Mouse (Mus musculus): ENCODE measurements around the gene Krt23. TPM values are rescaled to one million over a fixed set of nuclear protein-coding genes. Genes with fewer than 3 reads are reported as not detected.

Krt23 gene
- polyA plus RNA-seq, 1 experiment from 2014 or later: not detected

DNA sequence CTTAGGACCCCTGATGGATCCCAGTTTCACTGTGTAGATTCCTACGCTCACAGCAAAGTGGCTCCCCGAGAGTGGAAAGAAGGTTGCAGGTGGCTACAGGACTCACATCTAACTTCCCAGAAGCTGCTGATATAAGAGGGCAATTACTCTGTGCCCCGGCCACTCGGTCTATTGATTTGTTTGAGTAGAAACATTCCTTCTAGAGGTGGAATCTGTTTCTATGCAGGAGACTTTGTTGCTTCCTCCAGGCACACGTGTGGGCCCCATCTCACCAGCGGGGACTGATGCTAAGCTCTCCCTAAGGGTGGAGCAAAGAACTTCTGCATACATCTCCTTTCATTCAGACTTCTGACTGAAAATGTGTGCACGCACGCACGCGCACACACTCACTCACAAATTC is 53.5 kb downstream of the Krt23 start:
- Histone ChIP-seq H3K4me1 (replicated peaks; ENCODE audit: control insufficient read depth, insufficient read depth, low read length) (no peaks in the 10 kb centered on the region), H3K4me3 (ENCODE audit: low read depth, low read length) (no peak overlapping the region), H3K27ac (ENCODE audit: low read depth, low read length) (no peak overlapping the region), H3K4me2 (ENCODE audit: low read depth, low read length, severe bottlenecking) (no peak overlapping the region), H3K9ac (ENCODE audit: low read length) (no peak overlapping the region), H3K27me3 (ENCODE audit: control insufficient read depth, insufficient read depth, low read length) (no peaks in the 10 kb centered on the region), H3K9me3 (ENCODE audit: control insufficient read depth, low read length) (no peaks in the 10 kb centered on the region), H3K36me3 (ENCODE audit: control insufficient read depth, insufficient read depth, low read length) (no peaks in the 10 kb centered on the region)
- 79% methylated on average over 10 of the region's 10 CpGs for WGBS
- ATAC-seq (replicated peaks; ENCODE audit: low FRiP score) (no peak), DNase-seq (ENCODE audit: low spot score) (no peak)

DNA sequence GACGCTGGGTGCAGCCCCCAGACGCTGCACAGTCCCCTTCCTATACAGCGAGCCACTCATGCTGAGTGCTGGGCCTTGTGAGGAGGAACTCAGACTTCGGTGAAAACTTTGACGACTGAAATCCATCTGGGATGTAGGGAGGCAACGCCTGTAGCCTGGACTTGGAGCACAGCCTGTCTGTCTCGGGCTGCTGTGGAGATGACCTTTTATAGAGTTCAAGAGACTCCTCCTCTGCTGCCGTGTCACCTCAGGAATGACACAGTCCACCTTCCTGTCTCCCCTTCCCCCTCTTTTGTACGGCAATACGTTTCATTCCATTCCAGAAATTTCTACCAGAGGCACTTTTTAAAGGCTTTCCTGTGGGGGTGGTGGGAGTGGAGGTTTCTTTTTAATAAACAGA is 55.0 kb downstream of the Krt23 start, which contains the start of gene Krt20:
Gene Krt20, minus strand, starts transcription at position 179 of the 400 bp plus-strand sequence.
- Histone ChIP-seq H3K4me1 (replicated peaks; ENCODE audit: control insufficient read depth, insufficient read depth, low read length) (no peaks in the 10 kb centered on the region), H3K9ac (ENCODE audit: low read length) (no peak within 1 kb of the TSS), H3K4me3 (ENCODE audit: low read depth, low read length) (no peak within 1 kb of the TSS), H3K27ac (ENCODE audit: low read depth, low read length) (no peak within 1 kb of the TSS), H3K36me3 (ENCODE audit: control insufficient read depth, insufficient read depth, low read length) (no peaks in the 10 kb centered on the region), H3K9me3 (ENCODE audit: control insufficient read depth, low read length) (no peaks in the 10 kb centered on the region), H3K27me3 (ENCODE audit: control insufficient read depth, insufficient read depth, low read length) (no peaks in the 10 kb centered on the region), H3K4me2 (ENCODE audit: low read depth, low read length, severe bottlenecking) (no peak within 1 kb of the TSS)
- ATAC-seq (replicated peaks; ENCODE audit: low FRiP score) (no peak), DNase-seq (ENCODE audit: low spot score) (no peak)
- 63% methylated on average over 10 of the region's 10 CpGs for WGBS

DNA sequence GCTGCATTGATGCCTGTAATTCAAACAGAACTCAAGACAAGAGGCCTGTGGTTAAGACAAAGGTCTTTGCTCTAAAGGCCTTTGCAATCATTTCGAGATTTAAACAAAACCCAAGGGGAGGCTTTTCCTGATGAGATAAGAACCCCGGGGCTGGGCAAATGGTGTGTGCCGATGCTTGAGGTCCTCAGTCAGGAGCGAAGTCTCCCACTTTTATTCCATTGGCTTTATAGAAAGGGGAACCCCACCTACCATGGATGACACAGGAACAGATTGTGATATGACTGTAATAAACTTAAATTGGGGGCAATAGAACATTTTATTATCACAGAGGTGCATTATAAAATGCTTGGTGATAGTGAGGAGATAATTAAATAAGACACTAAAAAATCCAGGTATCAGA is 56.3 kb downstream of the Krt23 start:
- H3K27me3 ChIP-seq (ENCODE audit: control insufficient read depth, insufficient read depth, low read length): no peaks in the 10 kb centered on the region
- no peak for DNase-seq (ENCODE audit: low spot score)
- H3K9ac ChIP-seq (ENCODE audit: low read length): no peak overlapping the region
- no peaks in the 10 kb centered on the region for H3K9me3 ChIP-seq (ENCODE audit: control insufficient read depth, low read length)
- no peak for ATAC-seq (replicated peaks; ENCODE audit: low FRiP score)
- 39% methylated on average over 4 of the region's 4 CpGs for WGBS
- no peak overlapping the region for H3K4me3 ChIP-seq (ENCODE audit: low read depth, low read length)
- H3K36me3 ChIP-seq (ENCODE audit: control insufficient read depth, insufficient read depth, low read length): no peaks in the 10 kb centered on the region
- no peak overlapping the region for H3K4me2 ChIP-seq (ENCODE audit: low read depth, low read length, severe bottlenecking)
- no peaks in the 10 kb centered on the region for H3K4me1 ChIP-seq (replicated peaks; ENCODE audit: control insufficient read depth, insufficient read depth, low read length)
- H3K27ac ChIP-seq (ENCODE audit: low read depth, low read length): no peak overlapping the region

DNA sequence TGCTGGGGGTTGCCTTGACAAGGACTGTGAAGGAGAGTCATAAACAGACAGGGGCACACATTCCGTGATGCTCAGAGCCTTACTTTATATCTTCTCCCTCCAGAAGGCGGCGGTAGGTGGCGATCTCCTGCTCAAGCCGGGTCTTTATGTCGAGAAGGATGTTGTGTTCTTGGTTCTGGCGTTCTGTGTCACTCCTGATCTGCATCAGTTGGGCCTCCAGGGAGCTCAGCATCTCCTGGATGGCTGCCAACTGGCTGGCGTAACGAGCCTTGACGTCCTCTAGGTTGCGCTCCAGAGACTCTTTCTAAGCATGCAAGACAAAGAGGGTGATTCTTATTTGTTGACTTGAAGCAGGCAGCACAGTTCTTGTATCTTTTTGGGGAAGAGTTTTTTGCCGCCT is 62.3 kb downstream of the Krt23 start:
- H3K4me1 ChIP-seq (replicated peaks; ENCODE audit: control insufficient read depth, insufficient read depth, low read length): no peaks in the 10 kb centered on the region
- H3K36me3 ChIP-seq (ENCODE audit: control insufficient read depth, insufficient read depth, low read length): no peaks in the 10 kb centered on the region
- no peak overlapping the region for H3K4me3 ChIP-seq (ENCODE audit: low read depth, low read length)
- H3K27me3 ChIP-seq (ENCODE audit: control insufficient read depth, insufficient read depth, low read length): no peaks in the 10 kb centered on the region
- no peak for ATAC-seq (replicated peaks; ENCODE audit: low FRiP score)
- peak; percentile 61 for DNase-seq (ENCODE audit: low spot score)
- no peaks in the 10 kb centered on the region for H3K9me3 ChIP-seq (ENCODE audit: control insufficient read depth, low read length)
- 49% methylated on average over 12 of the region's 12 CpGs for WGBS
- no peak overlapping the region for H3K4me2 ChIP-seq (ENCODE audit: low read depth, low read length, severe bottlenecking)
- H3K27ac ChIP-seq (ENCODE audit: low read depth, low read length): no peak overlapping the region
- no peak overlapping the region for H3K9ac ChIP-seq (ENCODE audit: low read length)

Other genes starting within 250 kb of the Krt23 start
- 0.29 and 0.59 TPM in 2 replicates for gene Krt222, start 249.1 kb downstream of the Krt23 start, polyA plus RNA-seq (2014; fragmentation: Nextera tagmentation; extraction: Ambion mirVana)
- not detected in 2 replicates for gene Krt24, start 207.9 kb downstream of the Krt23 start, polyA plus RNA-seq (2014; fragmentation: Nextera tagmentation; extraction: Ambion mirVana)
- not detected in 2 replicates for gene Krt25, start 170.2 kb downstream of the Krt23 start, polyA plus RNA-seq (2014; fragmentation: Nextera tagmentation; extraction: Ambion mirVana)
- gene Krt26, start 155.2 kb downstream of the Krt23 start, polyA plus RNA-seq (2014; fragmentation: Nextera tagmentation; extraction: Ambion mirVana): not detected in 2 replicates
- not detected in 2 replicates for gene Krt27, start 142.0 kb downstream of the Krt23 start, polyA plus RNA-seq (2014; fragmentation: Nextera tagmentation; extraction: Ambion mirVana)
- gene Krt28, start 118.2 kb downstream of the Krt23 start, polyA plus RNA-seq (2014; fragmentation: Nextera tagmentation; extraction: Ambion mirVana): 0.32 and 0.45 TPM in 2 replicates
- 26.8 and 28.3 TPM in 2 replicates for gene Krt10, start 103.8 kb downstream of the Krt23 start, polyA plus RNA-seq (2014; fragmentation: Nextera tagmentation; extraction: Ambion mirVana)
- 0.09 TPM in 1 of 2 replicates, not detected in the other for gene Krt12, start 70.9 kb downstream of the Krt23 start, polyA plus RNA-seq (2014; fragmentation: Nextera tagmentation; extraction: Ambion mirVana)
- gene Krt20, start 55.0 kb downstream of the Krt23 start, polyA plus RNA-seq (2014; fragmentation: Nextera tagmentation; extraction: Ambion mirVana): 0.51 and 0.59 TPM in 2 replicates
- gene Krt39, start 28.2 kb upstream of the Krt23 start, polyA plus RNA-seq (2014; fragmentation: Nextera tagmentation; extraction: Ambion mirVana): not detected in 2 replicates
- not detected in 2 replicates for gene Krt40, start 50.0 kb upstream of the Krt23 start, polyA plus RNA-seq (2014; fragmentation: Nextera tagmentation; extraction: Ambion mirVana)
- not detected in 2 replicates for gene Krtap3-3, start 57.7 kb upstream of the Krt23 start, polyA plus RNA-seq (2014; fragmentation: Nextera tagmentation; extraction: Ambion mirVana)
- not detected in 2 replicates for gene Krtap3-2, start 63.7 kb upstream of the Krt23 start, polyA plus RNA-seq (2014; fragmentation: Nextera tagmentation; extraction: Ambion mirVana)
- not detected in 2 replicates for gene Gm11939, start 66.3 kb upstream of the Krt23 start, polyA plus RNA-seq (2014; fragmentation: Nextera tagmentation; extraction: Ambion mirVana)
- gene Krtap3-1, start 73.5 kb upstream of the Krt23 start, polyA plus RNA-seq (2014; fragmentation: Nextera tagmentation; extraction: Ambion mirVana): not detected in 2 replicates
- gene Krtap1-5, start 87.9 kb upstream of the Krt23 start, polyA plus RNA-seq (2014; fragmentation: Nextera tagmentation; extraction: Ambion mirVana): not detected in 2 replicates
- not detected in 2 replicates for gene Krtap1-4, start 90.5 kb upstream of the Krt23 start, polyA plus RNA-seq (2014; fragmentation: Nextera tagmentation; extraction: Ambion mirVana)
- not detected in 2 replicates for gene Krtap1-3, start 98.2 kb upstream of the Krt23 start, polyA plus RNA-seq (2014; fragmentation: Nextera tagmentation; extraction: Ambion mirVana)
- not detected in 2 replicates for gene Krtap9-3, start 105.0 kb upstream of the Krt23 start, polyA plus RNA-seq (2014; fragmentation: Nextera tagmentation; extraction: Ambion mirVana)
- not detected in 2 replicates for gene Gm11938, start 110.2 kb upstream of the Krt23 start, polyA plus RNA-seq (2014; fragmentation: Nextera tagmentation; extraction: Ambion mirVana)
- gene Gm11937, start 117.1 kb upstream of the Krt23 start, polyA plus RNA-seq (2014; fragmentation: Nextera tagmentation; extraction: Ambion mirVana): not detected in 2 replicates
- gene Krtap2-4, start 121.7 kb upstream of the Krt23 start, polyA plus RNA-seq (2014; fragmentation: Nextera tagmentation; extraction: Ambion mirVana): not detected in 2 replicates
- gene Gm11562, start 127.3 kb upstream of the Krt23 start, polyA plus RNA-seq (2014; fragmentation: Nextera tagmentation; extraction: Ambion mirVana): not detected in 2 replicates
- not detected in 2 replicates for gene Krtap4-1, start 135.1 kb upstream of the Krt23 start, polyA plus RNA-seq (2014; fragmentation: Nextera tagmentation; extraction: Ambion mirVana)
- not detected in 2 replicates for gene Krtap4-2, start 141.9 kb upstream of the Krt23 start, polyA plus RNA-seq (2014; fragmentation: Nextera tagmentation; extraction: Ambion mirVana)
- not detected in 2 replicates for gene Krtap4-7, start 151.0 kb upstream of the Krt23 start, polyA plus RNA-seq (2014; fragmentation: Nextera tagmentation; extraction: Ambion mirVana)
- gene Gm11555, start 157.1 kb upstream of the Krt23 start, polyA plus RNA-seq (2014; fragmentation: Nextera tagmentation; extraction: Ambion mirVana): not detected in 2 replicates
- gene Gm11563, start 165.8 kb upstream of the Krt23 start, polyA plus RNA-seq (2014; fragmentation: Nextera tagmentation; extraction: Ambion mirVana): not detected in 2 replicates
- not detected in 2 replicates for gene Krtap4-6, start 172.8 kb upstream of the Krt23 start, polyA plus RNA-seq (2014; fragmentation: Nextera tagmentation; extraction: Ambion mirVana)
- gene Gm14190, start 197.6 kb upstream of the Krt23 start, polyA plus RNA-seq (2014; fragmentation: Nextera tagmentation; extraction: Ambion mirVana): not detected in 2 replicates
- not detected in 2 replicates for gene Gm14180, start 241.2 kb upstream of the Krt23 start, polyA plus RNA-seq (2014; fragmentation: Nextera tagmentation; extraction: Ambion mirVana)